Mouse (Mus musculus): Measurements from ENCODE around the gene Wdr24. TPM values are rescaled to one million over a fixed set of nuclear protein-coding genes. Genes with fewer than 3 reads are reported as not detected.

The Wdr24 gene
- polyA plus RNA-seq, 1 experiment from 2014 or later = 17.0 TPM

GRCm38 (mm10) chr17:25872676-25873075 lies 49.2 kb downstream of the Wdr24 start:
- H3K9ac ChIP-seq = no peak overlapping the region
- WGBS = 80% methylated on average over 3 of the region's 3 CpGs

GRCm38 (mm10) chr17:25873405-25874147 lies 50.1 kb downstream of the Wdr24 start:
- peak overlapping the region; percentile 87; the same call in 1 of the 2 replicates for H3K27ac ChIP-seq (ENCODE audit: poor library complexity, severe bottlenecking)
- no peaks in the 10 kb centered on the region for H3K9me3 ChIP-seq (replicated peaks)
- ATAC-seq (ENCODE audit: insufficient number of reproducible peaks, low FRiP score) = no peak
- peaks cover 11% of the 10 kb centered on the region for H3K36me3 ChIP-seq
- H3K4me2 ChIP-seq = peak overlapping the region; percentile 94
- peak overlapping the region; percentile 83; the same call in 1 of the 2 replicates for H3K9ac ChIP-seq
- H3K4me3 ChIP-seq = peak overlapping the region; percentile 88
- peaks cover 31% of the 10 kb centered on the region for H3K4me1 ChIP-seq (replicated peaks)
- WGBS = 75% methylated on average over 11 of the region's 11 CpGs
- no peaks in the 10 kb centered on the region for H3K27me3 ChIP-seq (replicated peaks)

More at GRCm38 (mm10) chr17:25872676-25873075, 49.2 kb downstream of the Wdr24 start:
- Histone ChIP-seq H3K27ac (ENCODE audit: poor library complexity, severe bottlenecking) (no peak overlapping the region), H3K4me2 (no peak overlapping the region), H3K9me3 (replicated peaks) (no peaks in the 10 kb centered on the region), H3K4me3 (no peak overlapping the region), H3K4me1 (replicated peaks) (peaks cover 33% of the 10 kb centered on the region), H3K36me3 (peaks cover 2% of the 10 kb centered on the region), H3K27me3 (replicated peaks) (no peaks in the 10 kb centered on the region)
- no peak for ATAC-seq (ENCODE audit: insufficient number of reproducible peaks, low FRiP score)

GRCm38 (mm10) chr17:25874148-25874720 lies 50.8 kb downstream of the Wdr24 start:
- no peak for ATAC-seq (ENCODE audit: insufficient number of reproducible peaks, low FRiP score)
- peaks cover 25% of the 10 kb centered on the region for H3K4me1 ChIP-seq (replicated peaks)

GRCm38 (mm10) chr17:25874721-25875170 lies 51.3 kb downstream of the Wdr24 start, which contains the start of gene Mettl26:
Gene Mettl26, plus strand, starts transcription at chr17:25875074.
- Histone ChIP-seq H3K27ac (ENCODE audit: poor library complexity, severe bottlenecking) (peak within 1 kb of the TSS; percentile 87), H3K9ac (peak within 1 kb of the TSS; percentile 83), H3K4me3 (peak within 1 kb of the TSS; percentile 88), H3K36me3 (peaks cover 21% of the 10 kb centered on the region), H3K4me2 (peak within 1 kb of the TSS; percentile 94), H3K9me3 (replicated peaks) (no peaks in the 10 kb centered on the region), H3K4me1 (replicated peaks) (peaks cover 25% of the 10 kb centered on the region), H3K27me3 (replicated peaks) (no peaks in the 10 kb centered on the region)
- ATAC-seq (ENCODE audit: insufficient number of reproducible peaks, low FRiP score) = peak; percentile 78
- under 1% methylated on average over 25 of the region's 25 CpGs for WGBS

More at GRCm38 (mm10) chr17:25874148-25874720, 50.8 kb downstream of the Wdr24 start:
- Histone ChIP-seq H3K27me3 (replicated peaks) (no peaks in the 10 kb centered on the region), H3K9ac (peak overlapping the region; percentile 83), H3K4me2 (peak overlapping the region; percentile 94), H3K9me3 (replicated peaks) (no peaks in the 10 kb centered on the region), H3K4me3 (peak overlapping the region; percentile 88), H3K27ac (ENCODE audit: poor library complexity, severe bottlenecking) (peak overlapping the region; percentile 87), H3K36me3 (peaks cover 17% of the 10 kb centered on the region)
- 9% methylated on average over 14 of the region's 14 CpGs for WGBS

GRCm38 (mm10) chr17:25875171-25876136 lies 52.0 kb downstream of the Wdr24 start:
- Histone ChIP-seq H3K9ac (peak overlapping the region; percentile 83), H3K4me3 (peak overlapping the region; percentile 88), H3K9me3 (replicated peaks) (no peaks in the 10 kb centered on the region), H3K27ac (ENCODE audit: poor library complexity, severe bottlenecking) (peak overlapping the region; percentile 87), H3K4me2 (peak overlapping the region; percentile 94), H3K4me1 (replicated peaks) (peaks cover 30% of the 10 kb centered on the region), H3K36me3 (peaks cover 22% of the 10 kb centered on the region), H3K27me3 (replicated peaks) (no peaks in the 10 kb centered on the region)
- 1% methylated on average over 59 of the region's 59 CpGs for WGBS
- ATAC-seq (ENCODE audit: insufficient number of reproducible peaks, low FRiP score) = peak; percentile 88

GRCm38 (mm10) chr17:25876347-25876915 lies 53.0 kb downstream of the Wdr24 start:
- H3K9ac ChIP-seq = peak overlapping the region; percentile 83
- peak overlapping the region; percentile 88 for H3K4me3 ChIP-seq
- ATAC-seq (ENCODE audit: insufficient number of reproducible peaks, low FRiP score) = no peak
- WGBS = 73% methylated on average over 10 of the region's 10 CpGs
- H3K9me3 ChIP-seq (replicated peaks) = no peaks in the 10 kb centered on the region
- H3K27me3 ChIP-seq (replicated peaks) = no peaks in the 10 kb centered on the region
- H3K27ac ChIP-seq (ENCODE audit: poor library complexity, severe bottlenecking) = no peak overlapping the region
- peak overlapping the region; percentile 94 for H3K4me2 ChIP-seq
- peaks cover 22% of the 10 kb centered on the region for H3K36me3 ChIP-seq
- peaks cover 39% of the 10 kb centered on the region for H3K4me1 ChIP-seq (replicated peaks)

- WGBS = 73% methylated on average over 3 of the region's 3 CpGs
- H3K9me3 ChIP-seq (replicated peaks) = no peaks in the 10 kb centered on the region
- no peak overlapping the region for H3K4me2 ChIP-seq
- H3K4me3 ChIP-seq = no peak overlapping the region
- H3K4me1 ChIP-seq (replicated peaks) = peaks cover 44% of the 10 kb centered on the region
- peaks cover 23% of the 10 kb centered on the region for H3K36me3 ChIP-seq
- H3K27ac ChIP-seq (ENCODE audit: poor library complexity, severe bottlenecking) = no peak overlapping the region
- ATAC-seq (ENCODE audit: insufficient number of reproducible peaks, low FRiP score) = no peak
- H3K27me3 ChIP-seq (replicated peaks) = no peaks in the 10 kb centered on the region
- H3K9ac ChIP-seq = no peak overlapping the region
Observed at GRCm38 (mm10) chr17:25877025-25877424, 53.6 kb downstream of the Wdr24 start.

GRCm38 (mm10) chr17:25877741-25878610 lies 54.5 kb downstream of the Wdr24 start:
- Histone ChIP-seq H3K4me3 (no peak overlapping the region), H3K36me3 (peaks cover 32% of the 10 kb centered on the region), H3K27ac (ENCODE audit: poor library complexity, severe bottlenecking) (no peak overlapping the region), H3K9me3 (replicated peaks) (no peaks in the 10 kb centered on the region), H3K9ac (no peak overlapping the region), H3K4me1 (replicated peaks) (peaks cover 51% of the 10 kb centered on the region), H3K27me3 (replicated peaks) (no peaks in the 10 kb centered on the region), H3K4me2 (no peak overlapping the region)
- WGBS = 90% methylated on average over 32 of the region's 32 CpGs
- ATAC-seq (ENCODE audit: insufficient number of reproducible peaks, low FRiP score) = no peak

All from heart, embryonic 12.5 days (tissue).